Comparison of ENCODE assay signal across 24 mouse cellular contexts in the genomic region with DNA sequence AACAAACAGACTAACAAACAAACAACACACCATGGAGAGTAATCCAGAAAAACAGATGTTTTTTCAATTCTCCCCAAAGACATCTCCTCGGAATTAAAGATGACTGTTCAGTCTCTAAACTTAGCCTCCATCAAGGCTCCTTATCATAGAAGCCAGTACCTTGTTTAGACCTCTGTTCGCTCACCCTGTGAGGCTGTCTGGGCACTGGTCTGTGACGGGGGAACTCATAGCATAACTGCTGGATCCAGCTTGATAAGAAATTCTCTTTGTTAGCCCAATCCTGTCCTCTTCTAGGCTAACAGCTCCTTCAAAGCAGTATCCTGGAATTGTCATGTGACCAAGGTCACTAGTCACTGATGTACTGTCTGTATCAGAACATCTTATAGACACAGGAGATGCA.
"Had no signal": no experiment of that assay in that cellular context is flagged by ENCODE, and none has a peak within 500 bp of the region (broad histone marks: within the 10 kb centered on the region; RNA-seq: fewer than 3 reads in every experiment).

No protein-coding gene starts in this region.

- H3K9ac ChIP-seq: heart, embryonic 13.5 days; heart, embryonic 15.5 days; hindbrain, embryonic 13.5 days; hindbrain, embryonic 15.5 days; kidney, embryonic 15.5 days; limb, embryonic 13.5 days; limb, embryonic 15.5 days; liver, embryonic 12.5 days had no signal

- H3K4me3 ChIP-seq: gastrocnemius, adult 2 months; heart, adult 2 months; heart, embryonic 13.5 days; heart, embryonic 15.5 days; hindbrain, embryonic 13.5 days; hindbrain, embryonic 15.5 days; kidney, embryonic 15.5 days; limb, embryonic 13.5 days; limb, embryonic 15.5 days; liver, embryonic 12.5 days had no signal

- ATAC-seq: hindbrain, postnatal 0 days; intestine, embryonic 16.5 days; liver, embryonic 12.5 days had no signal

- H3K4me1 ChIP-seq: heart, embryonic 15.5 days; hindbrain, embryonic 13.5 days; hindbrain, embryonic 15.5 days; kidney, embryonic 15.5 days; limb, embryonic 13.5 days; limb, embryonic 15.5 days; liver, embryonic 12.5 days had no signal

- H3K9me3 ChIP-seq: heart, embryonic 13.5 days; heart, embryonic 15.5 days; hindbrain, embryonic 13.5 days; hindbrain, embryonic 15.5 days; kidney, embryonic 15.5 days; limb, embryonic 15.5 days; liver, embryonic 12.5 days had no signal

- H3K27me3 ChIP-seq: heart, embryonic 13.5 days; heart, embryonic 15.5 days; hindbrain, embryonic 13.5 days; hindbrain, embryonic 15.5 days; kidney, embryonic 15.5 days; limb, embryonic 13.5 days; limb, embryonic 15.5 days; liver, embryonic 12.5 days had no signal

- H3K4me2 ChIP-seq: heart, embryonic 11.5 days; heart, embryonic 13.5 days; heart, embryonic 15.5 days; hindbrain, embryonic 13.5 days; hindbrain, embryonic 15.5 days; kidney, embryonic 15.5 days; limb, embryonic 13.5 days; limb, embryonic 15.5 days; liver, embryonic 12.5 days had no signal

- H3K27ac ChIP-seq: gastrocnemius, adult 2 months; heart, adult 2 months; heart, embryonic 13.5 days; heart, embryonic 15.5 days; hindbrain, embryonic 13.5 days; hindbrain, embryonic 15.5 days; hindbrain, postnatal 0 days; kidney, embryonic 15.5 days; limb, embryonic 13.5 days; limb, embryonic 15.5 days; liver, embryonic 12.5 days had no signal

- H3K36me3 ChIP-seq: heart, embryonic 13.5 days; heart, embryonic 15.5 days; hindbrain, embryonic 13.5 days; hindbrain, embryonic 15.5 days; kidney, embryonic 15.5 days; limb, embryonic 13.5 days; limb, embryonic 15.5 days; liver, embryonic 12.5 days had no signal

- DNase-seq: gastrocnemius, adult 2 months; gastrocnemius, postnatal 10 days; gastrocnemius, postnatal 25 days; heart, adult 11 months; heart, adult 2 months; heart, postnatal 14 days; heart, postnatal 36 days; kidney, adult 11 months; kidney, postnatal 10 days; kidney, postnatal 25 days; layer of hippocampus, adult 9-11 months; layer of hippocampus, postnatal 36 days; left cerebral cortex, postnatal 4 days had no signal
